Mouse (Mus musculus) forebrain, postnatal 0 days (tissue): ENCODE measurements at regions not wholly inside any gene's neighbourhood (a gene's known extent, or its start where the extent isn't known, plus 50 kb on each side); places are given as distances from the start of the nearest gene placed in this dataset.

Source experiments
- ATAC-seq: fragments of 200-750 bp; cut with Nextera tagmentation; 2 replicates; pipeline ENCODE4 v1.8.0; 2017; ENCODE audit warnings: mild to moderate bottlenecking, moderate library complexity
- DNase-seq: peaks from one replicate; pipeline ENCODE4 v3.0.0-alpha.2; 2015
- H3K27ac ChIP-seq: fragments of 300-500 bp; sonication (generic); 2 replicates; pipeline ENCODE4 v1.5.1; 2014; ENCODE audit warnings: low read depth, mild to moderate bottlenecking, antibody characterized with exemption, low read length, moderate library complexity, mixed read lengths
- H3K27me3 ChIP-seq: fragments of 300-500 bp; sonication (generic); 2 replicates; pipeline ENCODE4 v1.6.1; 2014; ENCODE audit warnings: mild to moderate bottlenecking, low read length, mixed read lengths; ENCODE audit not compliant: insufficient read depth
- H3K36me3 ChIP-seq: fragments of 300-500 bp; sonication (generic); 2 replicates; pipeline ENCODE4 v1.6.1; 2014; ENCODE audit warnings: mild to moderate bottlenecking, moderate library complexity; ENCODE audit not compliant: insufficient read depth
- H3K4me1 ChIP-seq: fragments of 300-500 bp; sonication (generic); 2 replicates; pipeline ENCODE4 v1.6.1; 2014; ENCODE audit warnings: antibody characterized with exemption; ENCODE audit not compliant: insufficient read depth
- H3K4me2 ChIP-seq: fragments of 300-500 bp; sonication (generic); 2 replicates; pipeline ENCODE4 v1.6.1; 2014; ENCODE audit warnings: low read depth, mild to moderate bottlenecking, moderate library complexity
- H3K4me3 ChIP-seq: fragments of 300-500 bp; sonication (generic); 2 replicates; pipeline ENCODE4 v1.5.1; 2014; ENCODE audit warnings: low read depth, low read length, mixed read lengths
- H3K9ac ChIP-seq: fragments of 300-500 bp; sonication (generic); 2 replicates; pipeline ENCODE4 v1.6.1; 2014; ENCODE audit warnings: mild to moderate bottlenecking
- H3K9me3 ChIP-seq: fragments of 300-500 bp; sonication (generic); 2 replicates; pipeline ENCODE4 v1.6.1; 2016; ENCODE audit warnings: low read length
- CTCF ChIP-seq: sonication (generic); IDR thresholded peaks from 2 replicates; pipeline ENCODE4 v1.5.1; 2016; ENCODE audit warnings: antibody characterized with exemption, control low read depth, low read depth
- WGBS: fragments of 180-500 bp; shearing (Covaris S2); extraction: QIAGEN DNeasy Blood & Tissue Kit; methylation state at CpG from one replicate; pipeline ENCODE4 v1.1.7; 2014; 5-methylcytosine and 5-hydroxymethylcytosine counted together

DNA sequence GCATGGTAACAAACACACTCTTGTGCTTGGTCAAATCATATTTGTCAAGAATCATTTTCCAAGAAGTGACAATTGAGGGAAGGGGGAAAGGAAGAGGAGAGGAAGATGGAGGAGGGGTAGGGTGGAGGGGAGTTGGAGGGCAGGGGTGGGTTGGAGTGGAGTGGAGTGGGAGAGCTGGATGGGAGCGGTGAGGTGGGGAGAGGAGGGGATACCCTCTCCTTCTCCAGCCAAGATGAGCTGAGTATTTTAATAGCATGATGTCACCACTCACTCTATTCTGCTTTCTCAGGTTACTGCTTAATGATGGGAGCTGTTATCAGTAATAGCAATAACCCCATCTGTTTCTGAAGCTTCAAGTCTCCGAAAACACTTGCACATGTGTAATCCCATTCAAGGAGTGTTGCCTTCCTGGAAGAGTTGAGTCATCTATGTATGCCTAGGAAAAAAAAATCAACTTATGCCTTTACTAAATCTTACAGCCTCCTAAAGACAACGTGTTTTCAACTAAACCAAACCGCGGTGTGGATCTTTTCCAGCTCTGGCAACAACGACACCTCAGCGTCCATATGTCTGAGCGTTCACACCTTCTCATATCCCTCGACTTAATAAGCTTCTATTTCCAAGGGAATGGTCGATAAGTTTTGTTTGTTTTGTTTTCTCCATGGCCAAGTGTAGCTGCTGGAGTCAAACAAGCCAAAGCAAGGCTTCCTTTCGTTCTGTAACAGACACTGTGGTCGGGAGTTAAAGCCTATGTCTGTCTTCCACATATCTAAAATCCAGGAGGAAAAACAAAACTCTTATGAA, 187.0 kb upstream of the Mgmt start:
- 62% methylated on average over 12 of the region's 12 CpGs for WGBS
- Histone ChIP-seq H3K27ac (no peak overlapping the region), H3K9me3 (no peaks in the 10 kb centered on the region), H3K27me3 (0 out of 2 replicates have a peak, but pooled peaks cover 4% of the 10 kb centered on the region), H3K4me2 (no peak overlapping the region), H3K9ac (no peak overlapping the region), H3K36me3 (no peaks in the 10 kb centered on the region), H3K4me3 (no peak overlapping the region), H3K4me1 (no peaks in the 10 kb centered on the region)
- ATAC-seq (no peak), DNase-seq (no peak)
- TF ChIP-seq CTCF = no peak

DNA sequence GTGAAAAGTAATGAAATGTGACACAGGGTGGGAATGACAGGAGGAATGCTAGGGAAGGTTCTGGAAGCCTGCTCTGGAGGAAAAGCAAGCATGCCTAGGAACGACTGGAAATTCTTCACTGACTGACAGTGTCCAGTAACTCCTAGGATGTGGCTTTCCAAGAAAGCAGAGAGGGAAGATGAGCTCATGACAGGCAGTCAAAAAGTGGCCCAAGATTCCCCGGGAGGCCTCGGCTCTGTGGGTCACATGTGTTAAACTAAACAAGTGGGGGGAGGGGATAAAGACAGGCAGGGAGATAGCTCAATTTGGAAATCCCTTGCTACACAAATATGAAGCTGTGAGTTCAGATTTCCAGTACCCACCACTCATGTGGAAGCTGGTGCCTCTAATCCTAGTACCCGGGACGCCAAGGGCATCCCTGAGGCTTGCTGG, 186.4 kb upstream of the Mgmt start:
- H3K9me3 ChIP-seq = no peaks in the 10 kb centered on the region
- ATAC-seq (no peak), DNase-seq (no peak)
- 0 out of 2 replicates have a peak, but pooled peaks cover 4% of the 10 kb centered on the region for H3K27me3 ChIP-seq
- H3K27ac ChIP-seq = no peak overlapping the region
- no peak for TF ChIP-seq CTCF
- H3K4me2 ChIP-seq = no peak overlapping the region
- H3K4me3 ChIP-seq = no peak overlapping the region
- WGBS = 78% methylated on average over 5 of the region's 5 CpGs
- no peaks in the 10 kb centered on the region for H3K36me3 ChIP-seq
- no peak overlapping the region for H3K9ac ChIP-seq
- H3K4me1 ChIP-seq = no peaks in the 10 kb centered on the region

DNA sequence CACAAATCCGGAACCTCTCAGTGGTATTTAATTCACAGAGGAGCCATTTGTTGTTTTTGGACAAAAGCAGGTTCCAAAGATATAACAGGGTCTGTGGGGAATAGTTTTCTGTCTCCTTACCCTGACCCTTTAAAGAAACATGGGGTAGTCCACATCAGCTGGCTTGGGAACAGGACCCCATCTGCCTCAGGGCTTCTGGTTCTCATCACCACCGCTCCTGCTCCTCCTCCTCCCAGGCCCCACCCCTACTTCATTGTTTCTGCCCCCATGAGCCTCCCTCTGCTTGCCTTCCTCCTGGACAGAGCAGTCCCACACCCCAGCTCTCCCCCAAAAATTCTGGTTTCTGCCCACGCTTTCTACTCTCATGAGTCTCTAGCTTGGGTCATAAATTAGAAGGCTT, 183.8 kb upstream of the Mgmt start:
- no peaks in the 10 kb centered on the region for H3K9me3 ChIP-seq
- H3K27ac ChIP-seq = no peak overlapping the region
- H3K9ac ChIP-seq = no peak overlapping the region
- 0 out of 2 replicates have a peak, but pooled peaks cover 4% of the 10 kb centered on the region for H3K27me3 ChIP-seq
- H3K36me3 ChIP-seq = no peaks in the 10 kb centered on the region
- TF ChIP-seq CTCF = no peak
- ATAC-seq (no peak), DNase-seq (no peak)
- no peaks in the 10 kb centered on the region for H3K4me1 ChIP-seq
- H3K4me2 ChIP-seq = no peak overlapping the region
- H3K4me3 ChIP-seq = no peak overlapping the region
- WGBS = 78% methylated on average over 3 of the region's 3 CpGs

DNA sequence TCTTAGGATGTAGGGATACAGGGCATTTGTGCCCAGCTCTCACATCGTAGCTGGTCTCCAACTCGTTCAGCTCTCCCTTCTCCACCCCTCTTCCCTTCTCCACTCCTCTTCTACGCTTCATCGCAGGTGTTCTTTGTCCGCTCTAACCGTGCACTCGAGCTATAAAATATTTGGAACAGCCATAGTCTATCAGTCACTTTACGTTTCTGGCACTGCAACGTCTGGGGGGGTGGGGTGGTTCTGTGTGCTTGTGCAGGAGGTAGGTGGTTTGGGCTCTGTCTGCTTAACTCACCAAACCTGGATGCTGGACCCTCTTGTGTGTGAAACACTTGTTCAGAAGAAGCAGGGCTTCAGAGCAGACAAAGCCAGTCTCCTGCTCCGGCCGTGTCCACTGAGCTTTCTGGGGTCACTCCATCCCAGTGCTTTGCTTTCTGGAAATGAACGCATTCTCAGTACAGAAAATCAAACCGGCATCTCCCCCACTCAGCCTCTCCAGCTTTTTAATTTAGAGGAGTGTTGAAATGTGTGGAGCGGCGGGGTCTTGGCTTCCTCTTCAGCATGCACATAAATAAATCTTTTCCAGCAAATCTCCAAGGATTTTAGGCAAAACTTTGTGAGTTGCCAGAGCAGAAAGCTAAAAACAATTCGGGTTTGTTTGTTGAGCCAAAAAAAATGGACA, 181.3 kb upstream of the Mgmt start:
- Histone ChIP-seq H3K27ac (no peak overlapping the region), H3K9ac (no peak overlapping the region), H3K9me3 (no peaks in the 10 kb centered on the region), H3K27me3 (0 out of 2 replicates have a peak, but pooled peaks cover 4% of the 10 kb centered on the region), H3K4me3 (no peak overlapping the region), H3K36me3 (no peaks in the 10 kb centered on the region), H3K4me2 (no peak overlapping the region), H3K4me1 (no peaks in the 10 kb centered on the region)
- no peak for ATAC-seq
- DNase-seq = no peak
- no peak for TF ChIP-seq CTCF
- 68% methylated on average over 16 of the region's 16 CpGs for WGBS

DNA sequence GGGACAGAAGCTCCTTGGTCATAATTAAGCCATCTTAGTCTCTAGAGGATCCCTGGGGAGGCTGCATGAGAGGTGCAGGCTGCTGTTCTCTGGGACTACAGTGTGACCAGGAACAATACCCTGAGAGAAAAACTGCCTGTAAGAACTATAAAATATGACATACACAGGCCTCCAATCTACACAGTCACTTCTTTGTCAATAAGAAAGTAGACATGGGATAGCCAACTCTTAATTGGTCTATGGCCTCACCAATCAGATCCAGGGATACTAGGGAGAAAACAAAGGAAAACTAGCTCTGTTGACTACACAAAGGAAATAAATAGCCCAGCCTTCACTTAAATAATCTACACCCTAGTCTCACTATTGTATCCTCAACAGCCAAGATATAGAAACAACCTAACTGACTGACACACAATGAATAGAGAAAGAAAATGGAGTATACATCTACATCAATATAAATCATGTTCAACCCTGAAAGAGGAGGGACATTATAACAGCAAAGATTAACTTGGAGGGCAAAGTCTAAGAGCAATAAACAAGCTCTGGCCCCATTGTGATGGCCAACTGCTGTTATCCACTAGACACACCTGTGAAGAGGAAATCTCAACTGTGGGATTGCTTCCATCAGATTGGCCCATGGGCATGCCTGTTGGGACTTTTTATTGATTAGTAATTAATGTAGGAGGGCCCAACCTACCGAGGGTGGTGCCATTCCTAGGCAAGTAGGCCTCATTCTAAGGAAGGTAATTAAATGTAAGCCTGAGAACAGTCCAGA, 166.6 kb upstream of the Mgmt start:
- TF ChIP-seq CTCF = no peak

DNA sequence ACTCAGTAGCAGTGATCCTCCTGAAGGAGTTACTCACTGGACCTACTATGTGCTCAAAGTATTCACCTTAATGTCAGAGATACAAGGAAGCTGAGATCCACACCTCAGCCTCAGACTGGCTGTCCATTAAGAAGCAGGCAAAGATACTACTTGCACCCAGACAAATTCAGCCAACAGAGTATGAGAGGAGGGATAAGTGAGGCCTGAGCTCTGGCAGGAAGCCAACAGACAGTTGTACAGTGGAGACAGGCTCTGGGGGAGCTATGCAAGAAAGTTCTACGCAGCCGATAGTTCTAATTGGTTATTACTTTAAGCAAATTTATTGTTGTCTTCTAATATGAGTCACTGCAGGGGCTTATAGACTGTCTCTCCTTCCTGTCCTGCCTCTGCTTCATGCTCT, 152.2 kb upstream of the Mgmt start:
- Histone ChIP-seq H3K27me3 (no peaks in the 10 kb centered on the region), H3K27ac (no peak overlapping the region), H3K9ac (no peak overlapping the region), H3K4me3 (no peak overlapping the region), H3K36me3 (no peaks in the 10 kb centered on the region), H3K4me2 (no peak overlapping the region), H3K9me3 (peaks cover 4% of the 10 kb centered on the region; the same call in 1 of the 2 replicates), H3K4me1 (no peaks in the 10 kb centered on the region)
- WGBS = 87% methylated on average over 2 of the region's 2 CpGs
- TF ChIP-seq CTCF = no peak
- ATAC-seq (no peak), DNase-seq (no peak)

More for the DNA sequence above, 166.6 kb upstream of the Mgmt start:
- WGBS = 92% methylated on average over 1 of the region's 1 CpGs
- no peaks in the 10 kb centered on the region for H3K9me3 ChIP-seq
- no peaks in the 10 kb centered on the region for H3K36me3 ChIP-seq
- ATAC-seq (no peak), DNase-seq (no peak)
- H3K4me2 ChIP-seq = no peak overlapping the region
- no peaks in the 10 kb centered on the region for H3K27me3 ChIP-seq
- no peaks in the 10 kb centered on the region for H3K4me1 ChIP-seq
- no peak overlapping the region for H3K27ac ChIP-seq
- no peak overlapping the region for H3K4me3 ChIP-seq
- H3K9ac ChIP-seq = no peak overlapping the region

DNA sequence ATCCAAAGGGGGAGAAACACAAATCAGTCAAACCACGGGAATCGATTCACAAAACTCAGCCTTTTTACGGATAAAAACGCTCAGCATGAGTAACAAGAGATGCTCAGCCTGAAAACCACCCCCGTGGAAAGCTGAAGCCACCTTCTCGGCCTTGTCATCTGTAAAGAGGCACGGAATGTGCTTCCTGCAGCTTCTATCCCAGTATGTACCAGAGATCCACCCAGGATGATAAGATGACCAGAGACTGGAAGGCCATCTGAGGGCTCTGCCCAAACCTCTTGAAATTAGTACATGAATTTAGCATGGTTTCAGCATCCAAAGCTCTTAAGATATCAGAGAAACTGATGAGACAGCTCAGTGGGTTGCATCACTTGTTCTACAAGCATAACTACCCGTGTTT, 149.0 kb upstream of the Mgmt start:
- Histone ChIP-seq H3K9ac (no peak overlapping the region), H3K27me3 (no peaks in the 10 kb centered on the region), H3K4me3 (no peak overlapping the region), H3K9me3 (peaks cover 4% of the 10 kb centered on the region; the same call in 1 of the 2 replicates), H3K36me3 (no peaks in the 10 kb centered on the region), H3K4me1 (no peaks in the 10 kb centered on the region), H3K4me2 (no peak overlapping the region), H3K27ac (no peak overlapping the region)
- WGBS = 84% methylated on average over 8 of the region's 8 CpGs
- ATAC-seq = no peak
- DNase-seq = no peak
- no peak for TF ChIP-seq CTCF
